Mouse (Mus musculus) MEL (cell line): ENCODE measurements around the gene Doc2g. TPM values are rescaled to one million over a fixed set of nuclear protein-coding genes. Genes with fewer than 3 reads are reported as not detected.

Experiments used
- DNase-seq: peaks from one replicate; pipeline ENCODE4 v3.0.0; 2011; ENCODE audit warnings: low read depth, low spot score
- H3K27ac ChIP-seq: 2 replicates; pipeline ENCODE4 v1.5.1; 2012; ENCODE audit warnings: low read depth, mild to moderate bottlenecking, control low read depth, low read length, moderate library complexity; ENCODE audit not compliant: control insufficient read depth
- H3K27me3 ChIP-seq, 2 experiments: fragments of 150-350 bp in 1 of 2; sonication (generic) in 1 of 2; 2 replicates each; pipeline ENCODE4 v1.6.1; 2012; ENCODE audit warnings: low read length in 2 of 2, mild to moderate bottlenecking in 2 of 2, improper control_type of control experiment in 1 of 2, moderate library complexity in 1 of 2; ENCODE audit not compliant: insufficient read depth in 2 of 2, control insufficient read depth in 1 of 2
- H3K36me3 ChIP-seq, 2 experiments: 2 replicates each; pipeline ENCODE4 v1.6.1; 2012 to 2014; ENCODE audit warnings: low read length in 2 of 2, improper control_type of control experiment in 1 of 2, inconsistent platforms in 1 of 2, mild to moderate bottlenecking in 1 of 2; ENCODE audit not compliant: insufficient read depth in 2 of 2, control insufficient read depth in 1 of 2
- H3K4me1 ChIP-seq, 2 experiments: fragments of 150-350 bp in 1 of 2; sonication (generic) in 1 of 2; 2 replicates each; pipeline ENCODE4 v1.6.1; 2012; ENCODE audit warnings: low read length in 2 of 2, improper control_type of control experiment in 1 of 2, mild to moderate bottlenecking in 1 of 2; ENCODE audit not compliant: insufficient read depth in 2 of 2, control insufficient read depth in 1 of 2
- H3K4me3 ChIP-seq, 2 experiments: fragments of 150-350 bp in 1 of 2; sonication (generic) in 1 of 2; 2 replicates each; pipeline ENCODE4 v1.5.1; 2012; ENCODE audit warnings: low read depth in 2 of 2, low read length in 2 of 2, mild to moderate bottlenecking in 2 of 2, moderate library complexity in 2 of 2, control low read depth in 1 of 2, improper control_type of control experiment in 1 of 2; ENCODE audit not compliant: control insufficient read depth in 1 of 2, insufficient read depth in 1 of 2
- H3K79me2 ChIP-seq: 2 replicates; pipeline ENCODE4 v1.6.1; 2012; ENCODE audit warnings: mild to moderate bottlenecking, low read length, moderate library complexity; ENCODE audit not compliant: control insufficient read depth, poor library complexity, insufficient read depth
- H3K9ac ChIP-seq: 2 replicates; pipeline ENCODE4 v1.6.1; 2012; ENCODE audit warnings: low read depth, mild to moderate bottlenecking, control low read depth, low read length, moderate library complexity; ENCODE audit not compliant: control insufficient read depth, poor library complexity, severe bottlenecking
- H3K9me3 ChIP-seq: fragments of 150-350 bp; sonication (generic); replicated peaks from 2 replicates; pipeline ENCODE4 v1.6.1; 2012; ENCODE audit warnings: mild to moderate bottlenecking, low read length, improper control_type of control experiment, moderate library complexity; ENCODE audit not compliant: insufficient read depth
- BHLHE40 ChIP-seq: IDR thresholded peaks from 2 replicates; pipeline ENCODE4 v1.6.1; 2012; ENCODE audit warnings: low read depth, mild to moderate bottlenecking, inconsistent platforms, low read length, improper control_type of control experiment, borderline replicate concordance
- CTCF ChIP-seq, 3 experiments: IDR thresholded peaks in 2 of 3; conservative IDR thresholded peaks in 1 of 3; 2 replicates each; pipeline ENCODE4 v1.5.1; 2011 to 2012; ENCODE audit warnings: low read length in 3 of 3, low read depth in 2 of 3, mild to moderate bottlenecking in 2 of 3, improper control_type of control experiment in 1 of 3, inconsistent platforms in 1 of 3, mixed read lengths in 1 of 3, moderate library complexity in 1 of 3; ENCODE audit not compliant: control insufficient read depth in 1 of 3, insufficient read depth in 1 of 3, poor library complexity in 1 of 3, severe bottlenecking in 1 of 3
- ELF1 ChIP-seq: IDR thresholded peaks from 2 replicates; pipeline ENCODE4 v1.6.1; 2014; ENCODE audit warnings: low read depth, mild to moderate bottlenecking, inconsistent platforms, low read length, improper control_type of control experiment, moderate library complexity
- ETS1 ChIP-seq: IDR thresholded peaks from 2 replicates; pipeline ENCODE4 v1.6.1; 2012; ENCODE audit warnings: low read depth, mild to moderate bottlenecking, inconsistent platforms, low read length, improper control_type of control experiment, moderate library complexity
- GATA1 ChIP-seq: IDR thresholded peaks from 2 replicates; pipeline ENCODE4 v1.6.1; 2011; ENCODE audit warnings: low read depth, low read length, improper control_type of control experiment
- KAT2A ChIP-seq: conservative IDR thresholded peaks from 2 replicates; pipeline ENCODE4 v1.6.1; 2012; ENCODE audit warnings: low read depth, low read length, improper control_type of control experiment, inconsistent platforms
- MAFK ChIP-seq: IDR thresholded peaks from 2 replicates; pipeline ENCODE4 v1.6.1; 2011; ENCODE audit warnings: low read depth, mild to moderate bottlenecking, low read length, improper control_type of control experiment, borderline replicate concordance
- MAX ChIP-seq: IDR thresholded peaks from 2 replicates; pipeline ENCODE4 v1.6.1; 2011; ENCODE audit warnings: low read length, improper control_type of control experiment
- MXI1 ChIP-seq: IDR thresholded peaks from 2 replicates; pipeline ENCODE4 v1.6.1; 2011; ENCODE audit warnings: mild to moderate bottlenecking, low read depth, low read length, improper control_type of control experiment
- MYC ChIP-seq: IDR thresholded peaks from 2 replicates; pipeline ENCODE4 v1.6.1; 2011; ENCODE audit warnings: low read depth, mild to moderate bottlenecking, low read length, improper control_type of control experiment, moderate library complexity
- NRF1 ChIP-seq: IDR thresholded peaks from 2 replicates; pipeline ENCODE4 v1.6.1; 2014; ENCODE audit warnings: low read depth, mild to moderate bottlenecking, inconsistent platforms, low read length, improper control_type of control experiment, moderate library complexity; ENCODE audit not compliant: poor library complexity, insufficient read depth, severe bottlenecking
- POLR2A ChIP-seq, 2 experiments: IDR thresholded peaks; 2 replicates each; pipeline ENCODE4 v1.6.1; 2011 to 2012; ENCODE audit warnings: low read length in 2 of 2, mild to moderate bottlenecking in 2 of 2, control low read depth in 1 of 2, improper control_type of control experiment in 1 of 2, low read depth in 1 of 2, moderate library complexity in 1 of 2; ENCODE audit not compliant: control insufficient read depth in 1 of 2, insufficient read depth in 1 of 2, poor library complexity in 1 of 2
- RAD21 ChIP-seq: IDR thresholded peaks from 2 replicates; pipeline ENCODE4 v1.6.1; 2011; ENCODE audit warnings: mild to moderate bottlenecking, low read depth, low read length, improper control_type of control experiment
- SIN3A ChIP-seq: IDR thresholded peaks from 2 replicates; pipeline ENCODE4 v1.6.1; 2012; ENCODE audit warnings: low read length, improper control_type of control experiment, inconsistent platforms
- SMC3 ChIP-seq: IDR thresholded peaks from 2 replicates; pipeline ENCODE4 v1.6.1; 2011; ENCODE audit warnings: low read depth, low read length, improper control_type of control experiment
- TBP ChIP-seq: IDR thresholded peaks from 2 replicates; pipeline ENCODE4 v1.8.0; 2011; ENCODE audit warnings: low read depth, low read length, improper control_type of control experiment
- UBTF ChIP-seq: IDR thresholded peaks from 2 replicates; pipeline ENCODE4 v1.6.1; 2012; ENCODE audit warnings: low read depth, mild to moderate bottlenecking, inconsistent platforms, low read length, improper control_type of control experiment, moderate library complexity, borderline replicate concordance; ENCODE audit not compliant: insufficient read depth
- USF1 ChIP-seq: IDR thresholded peaks from 2 replicates; pipeline ENCODE4 v1.6.1; 2014; ENCODE audit warnings: low read depth, mild to moderate bottlenecking, inconsistent platforms, low read length, improper control_type of control experiment, moderate library complexity
- USF2 ChIP-seq, 2 experiments: IDR thresholded peaks; 2 replicates each; pipeline ENCODE4 v1.6.1; 2011 to 2012; ENCODE audit warnings: improper control_type of control experiment in 2 of 2, low read length in 2 of 2, borderline replicate concordance in 1 of 2, inconsistent platforms in 1 of 2, low read depth in 1 of 2, mild to moderate bottlenecking in 1 of 2; ENCODE audit not compliant: insufficient read depth in 1 of 2
- ZC3H11A ChIP-seq: IDR thresholded peaks from 2 replicates; pipeline ENCODE4 v1.6.1; 2012; ENCODE audit warnings: low read depth, mild to moderate bottlenecking, inconsistent platforms, low read length, improper control_type of control experiment
- ZNF384 ChIP-seq: IDR thresholded peaks from 2 replicates; pipeline ENCODE4 v1.6.1; 2012; ENCODE audit warnings: low read depth, mild to moderate bottlenecking, inconsistent platforms, low read length, improper control_type of control experiment
- polyA plus RNA-seq, 2 experiments: library from polyadenylated mRNA; stranded (reverse) in 1 of 2; unstranded in 1 of 2; fragments of >175 nt in 1 of 2; fragments of >200 nt in 1 of 2; gene quantifications; 2 replicates each; pipeline versions ENCODE4 v1.2.1 to v1.2.4; 2012; ENCODE audit warnings: low replicate concordance in 2 of 2, low read depth in 1 of 2; ENCODE audit not compliant: insufficient read length in 2 of 2, insufficient read depth in 1 of 2, missing spikeins in 1 of 2
- total RNA-seq: library from RNA; depleted of rRNA; stranded (reverse); fragments of 300-350 nt; gene quantifications from 2 replicates; pipeline ENCODE4 v1.2.3, GENCODE M21; 2012

The Doc2g gene
- total and polyA plus RNA-seq, 3 experiments = 9.9 to 16.0 TPM; not detected in 1

DNA sequence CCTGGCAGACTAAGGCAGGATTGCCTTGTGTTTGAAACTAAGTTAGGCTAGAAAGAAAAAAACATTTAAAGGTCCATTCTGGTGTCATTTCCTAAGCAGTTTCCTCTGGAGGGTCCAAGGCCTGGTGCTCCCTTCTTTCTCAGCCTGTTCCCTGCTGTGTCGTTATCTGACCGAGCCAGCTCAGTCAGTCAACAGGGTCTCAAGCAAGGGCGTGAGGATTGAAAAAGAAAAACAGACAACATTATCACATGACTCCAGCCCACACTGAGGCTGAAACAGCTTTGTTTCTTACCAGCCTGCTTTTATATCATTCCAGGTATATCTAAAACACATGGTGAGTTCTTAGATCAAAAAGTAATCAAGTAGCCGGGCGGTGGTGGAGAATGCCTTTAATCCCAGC is 12.5 kb downstream of the Doc2g start:
- H3K36me3 ChIP-seq = peaks cover 0 to 8% of the 10 kb centered on the region in 2 experiments; a peak in 2 of 4 replicates
- peaks cover 10% of the 10 kb centered on the region for H3K79me2 ChIP-seq
- no peaks in the 10 kb centered on the region for H3K9me3 ChIP-seq
- H3K27me3 ChIP-seq = no peaks in the 10 kb centered on the region
- no peak for DNase-seq
- peak; percentile 43; the same call in 1 of the 2 replicates for TF ChIP-seq USF1
- TF ChIP-seq ZNF384 = no peak
- TF ChIP-seq, all 39 proteins: peak for 1
- H3K27ac ChIP-seq = no peak overlapping the region
- H3K4me3 ChIP-seq = no peak overlapping the region
- H3K9ac ChIP-seq = no peak overlapping the region
- H3K4me1 ChIP-seq = peaks cover 0 to 10% of the 10 kb centered on the region in 2 experiments; a peak in 2 of 4 replicates

DNA sequence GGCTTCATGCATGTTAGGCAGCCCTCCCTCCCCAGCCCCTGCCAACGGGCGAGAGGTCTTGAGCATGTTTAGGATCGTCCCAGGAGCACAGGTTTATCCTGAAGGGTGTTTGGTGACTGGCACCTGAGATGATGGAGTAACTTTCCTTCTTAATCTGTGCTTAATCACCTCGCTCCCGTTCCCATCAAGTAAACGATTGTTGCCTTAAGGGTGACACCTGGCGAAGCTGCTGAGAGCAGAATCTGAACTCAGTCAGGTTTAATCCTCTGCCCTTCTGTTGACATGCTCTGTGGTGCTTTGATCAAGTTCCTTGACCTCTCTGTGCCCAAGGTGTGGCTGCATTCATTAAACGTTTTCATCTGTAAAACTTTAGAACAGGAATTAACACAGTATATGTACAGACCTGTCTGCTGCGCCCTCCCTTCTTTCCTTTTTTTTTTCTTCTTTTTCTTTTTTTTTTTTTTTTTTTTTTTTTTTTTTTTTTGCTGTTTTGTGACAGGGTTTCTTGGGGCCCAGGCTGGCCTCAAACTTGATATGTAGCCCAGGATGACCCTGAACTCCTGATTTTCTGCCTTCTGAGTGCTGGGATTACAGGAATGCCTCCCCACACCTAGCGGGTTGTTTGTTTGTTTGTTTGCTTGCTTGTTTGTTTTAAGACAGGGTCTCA is 14.9 kb downstream of the Doc2g start:
- no peak for DNase-seq
- Histone ChIP-seq H3K79me2 (no peaks in the 10 kb centered on the region; the same call in 1 of the 2 replicates), H3K9ac (peak overlapping the region; percentile 46; the same call in 1 of the 2 replicates), H3K36me3 (no peaks in the 10 kb centered on the region), H3K4me3 (peak overlapping the region; percentile 33 to 75; a peak in 2 of 4 replicates), H3K27ac (no peak overlapping the region), H3K9me3 (no peaks in the 10 kb centered on the region), H3K27me3 (no peaks in the 10 kb centered on the region), H3K4me1 (peaks cover 0 to 3% of the 10 kb centered on the region in 2 experiments; a peak in 2 of 4 replicates)
- TF ChIP-seq GATA1 = no peak
- peak; percentile 73 for TF ChIP-seq ZNF384

DNA sequence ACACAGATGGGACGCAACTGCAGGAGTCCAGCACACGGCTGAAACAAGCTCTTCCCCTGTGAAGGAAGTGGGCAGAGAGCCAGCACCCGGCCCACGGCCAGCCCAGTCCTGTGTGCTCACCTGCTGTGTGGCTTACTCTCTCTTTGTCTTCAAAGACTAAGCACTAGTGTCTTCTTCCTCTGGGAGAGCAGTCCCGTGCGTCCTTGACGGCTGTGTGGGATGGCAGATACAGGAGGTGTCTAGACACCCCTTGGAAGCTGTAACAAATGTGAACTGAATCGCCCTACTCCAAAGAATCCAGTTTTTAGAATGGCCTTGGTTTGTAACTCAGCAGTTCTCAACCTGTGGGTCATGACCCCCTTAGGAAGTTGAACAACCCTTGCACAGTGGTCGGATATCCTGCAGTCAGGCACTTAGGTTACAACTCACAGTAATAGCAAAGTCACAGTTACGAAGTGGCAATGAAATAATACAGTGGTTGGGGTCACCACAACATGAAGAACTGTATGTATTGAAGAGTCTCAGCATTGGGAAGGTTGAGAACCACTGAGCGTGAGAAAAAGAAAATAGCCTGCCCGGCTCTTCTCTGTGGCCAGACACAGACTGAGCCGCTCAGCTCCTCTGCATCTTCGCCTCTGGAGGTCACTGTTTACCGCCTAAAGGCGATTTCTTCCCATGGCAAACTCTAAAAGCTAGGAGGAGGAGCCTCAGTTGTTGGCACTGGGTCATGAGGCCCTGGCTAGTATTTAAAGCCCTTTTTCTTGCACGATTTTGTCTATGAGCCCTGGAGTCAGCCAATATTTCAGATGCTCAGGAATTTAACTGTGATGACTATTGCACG is 15.8 kb downstream of the Doc2g start:
- H3K9me3 ChIP-seq = no peaks in the 10 kb centered on the region
- no peak overlapping the region for H3K27ac ChIP-seq
- H3K4me1 ChIP-seq = peaks cover 0 to 3% of the 10 kb centered on the region in 2 experiments; a peak in 2 of 4 replicates
- H3K9ac ChIP-seq = peak overlapping the region; percentile 46
- peak overlapping the region; percentile 33 to 75 for H3K4me3 ChIP-seq
- no peaks in the 10 kb centered on the region for H3K79me2 ChIP-seq
- H3K36me3 ChIP-seq = no peaks in the 10 kb centered on the region
- DNase-seq = peak; percentile 90
- H3K27me3 ChIP-seq = no peaks in the 10 kb centered on the region
- TF ChIP-seq TBP (0 out of 2 replicates have a peak, but pooled peaks have one; percentile 29), KAT2A (no peak), MAFK (0 out of 2 replicates have a peak, but pooled peaks have one; percentile 9), ZC3H11A (peak; percentile 93), BHLHE40 (0 out of 2 replicates have a peak, but pooled peaks have one; percentile 15), ETS1 (no peak), USF1 (0 out of 2 replicates have a peak, but pooled peaks have one; percentile 35), MYC (peak; percentile 44; the same call in 1 of the 2 replicates), ZNF384 (0 out of 2 replicates have a peak, but pooled peaks have one; percentile 19), POLR2A (IDR thresholded peaks at IDR 0.05; ENCODE audit: control insufficient read depth in 1 of 2, insufficient read depth in 1 of 2, low read depth in 1 of 2, low read length in 2 of 2, poor library complexity in 1 of 2) (no peak), MAX (peak; percentile 28; the same call in 1 of the 2 replicates), MXI1 (peak; percentile 60), RAD21 (peak; percentile 100), CTCF (IDR thresholded peaks at IDR 0.05 in 2 of 3, conservative IDR thresholded peaks at IDR 0.05 in 1 of 3; ENCODE audit: control insufficient read depth in 1 of 3, insufficient read depth in 1 of 3, low read depth in 2 of 3, low read length in 3 of 3, poor library complexity in 1 of 3, severe bottlenecking in 1 of 3) (peak; percentile 68 to 98 (median 89)), NRF1 (no peak), USF2 (IDR thresholded peaks at IDR 0.05; ENCODE audit: borderline replicate concordance in 1 of 2, insufficient read depth in 1 of 2, low read depth in 1 of 2, low read length in 2 of 2) (no peak), UBTF (no peak), SIN3A (peak; percentile 75), SMC3 (peak; percentile 96), ELF1 (no peak)
